Mouse (Mus musculus) heart, postnatal 0 days (tissue): ENCODE results near the gene Efhc1.

ENCODE experiments used
- CTCF ChIP-seq: IDR thresholded peaks from 2 replicates; pipeline ENCODE4 v1.5.1; 2016; ENCODE audit warnings: antibody characterized with exemption, control low read depth, low read depth
- EP300 ChIP-seq: IDR thresholded peaks from 2 replicates; pipeline ENCODE4 v1.6.1; 2016; ENCODE audit warnings: antibody characterized with exemption, low read depth

DNA sequence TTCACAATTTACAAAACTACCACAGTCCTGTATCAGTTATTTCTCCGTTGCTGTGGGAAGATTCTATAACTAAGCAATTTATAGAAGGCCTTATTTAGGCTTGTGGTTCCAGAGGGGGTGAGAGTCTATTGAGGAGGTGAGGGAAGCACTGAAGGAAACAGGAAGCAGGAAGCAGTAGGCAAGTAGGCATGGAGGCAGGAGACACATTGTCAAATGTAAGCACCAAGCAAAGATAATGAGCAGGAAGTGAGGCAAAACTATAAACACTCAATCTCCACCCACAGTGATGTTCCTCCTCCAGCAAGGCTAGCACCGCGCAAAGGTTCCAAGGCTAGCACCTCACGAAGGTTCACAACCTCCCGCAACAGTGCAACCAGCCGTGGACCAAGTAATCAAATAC is 30.3 kb downstream of the Efhc1 start:
- no peak for TF ChIP-seq CTCF
- no peak for TF ChIP-seq EP300
